Mouse (Mus musculus) ES-Bruce4 (cell line): ENCODE results near the gene H2-M3.

Experiments used
- CTCF ChIP-seq: IDR thresholded peaks from one replicate; pipeline ENCODE4 v1.8.1; 2011; ENCODE audit warnings: low read depth, low read length
- EP300 ChIP-seq: IDR thresholded peaks from 2 replicates; pipeline ENCODE4 v1.6.1; 2011; ENCODE audit warnings: low read depth, low read length; ENCODE audit not compliant: insufficient read depth
- POLR2A ChIP-seq: IDR thresholded peaks from one replicate; pipeline ENCODE4 v1.8.1; 2011; ENCODE audit warnings: low read length; ENCODE audit not compliant: insufficient read depth

DNA sequence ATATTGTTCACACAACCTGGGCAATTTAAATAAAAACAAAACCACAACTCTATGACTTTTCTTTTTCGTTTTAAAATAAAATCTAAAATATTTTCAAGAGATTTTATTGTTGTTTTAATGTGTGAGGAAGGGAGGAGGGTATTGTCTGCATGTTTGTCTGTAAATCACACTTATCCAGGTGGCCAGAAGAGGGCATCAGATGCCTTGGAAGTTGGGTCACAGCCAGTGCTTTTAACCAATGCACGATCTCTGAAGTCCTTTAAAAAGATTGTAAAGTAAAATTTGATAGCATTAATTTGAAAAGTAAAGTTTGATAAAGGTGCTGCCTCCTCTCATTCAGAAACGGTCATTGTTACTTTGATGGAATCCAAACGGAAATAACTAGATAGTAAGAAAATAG lies 38.5 kb downstream of the H2-M3 start:
- TF ChIP-seq CTCF (no peak), POLR2A (no peak), EP300 (no peak)
